Mouse (Mus musculus): ENCODE measurements at regions not wholly inside any gene's neighbourhood (a gene's known extent, or its start where the extent isn't known, plus 50 kb on each side); places are given as distances from the start of the nearest gene placed in this dataset.

DNA sequence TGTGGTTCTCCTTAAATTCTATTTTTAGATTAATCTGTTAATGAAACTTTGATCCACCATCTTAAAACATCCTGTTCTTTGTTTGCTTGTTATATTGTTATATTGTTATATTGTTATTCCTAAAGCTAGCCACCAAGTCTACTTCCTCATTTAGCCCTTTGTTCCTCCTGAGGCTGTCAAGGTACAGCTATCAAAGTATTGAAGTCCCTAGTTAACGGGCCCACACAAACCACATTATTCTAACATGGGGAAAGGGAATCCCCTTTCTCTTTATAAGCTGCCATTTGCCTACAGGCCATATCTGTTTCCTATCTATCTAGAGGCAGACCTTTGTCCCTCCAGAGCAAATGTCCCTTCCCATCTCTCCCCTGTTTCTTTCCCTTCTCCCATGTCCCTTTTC is 317.0 kb downstream of the Prr30 start:
- no peak for DNase-seq (ENCODE audit: low read depth)

DNA sequence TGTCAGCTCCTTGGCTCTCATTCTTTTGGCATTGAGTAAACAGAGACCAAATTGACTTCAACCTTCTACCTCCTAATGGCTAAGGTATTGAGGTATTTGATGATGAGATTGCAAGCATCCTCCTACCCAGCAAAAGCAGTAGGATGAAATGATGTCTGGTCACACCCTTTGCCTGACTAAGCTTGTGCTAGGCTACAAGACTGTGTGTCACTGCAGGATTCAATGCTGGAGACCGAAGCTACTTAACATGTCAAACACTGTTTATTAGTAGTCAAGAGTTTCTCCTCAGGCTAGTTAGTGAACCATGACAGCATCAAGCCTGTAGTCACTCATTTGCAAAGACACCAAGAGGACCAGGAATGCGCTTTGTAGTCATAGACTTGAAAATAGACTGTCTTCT is 320.0 kb downstream of the Prr30 start:
- no peak for DNase-seq (ENCODE audit: low read depth)

DNA sequence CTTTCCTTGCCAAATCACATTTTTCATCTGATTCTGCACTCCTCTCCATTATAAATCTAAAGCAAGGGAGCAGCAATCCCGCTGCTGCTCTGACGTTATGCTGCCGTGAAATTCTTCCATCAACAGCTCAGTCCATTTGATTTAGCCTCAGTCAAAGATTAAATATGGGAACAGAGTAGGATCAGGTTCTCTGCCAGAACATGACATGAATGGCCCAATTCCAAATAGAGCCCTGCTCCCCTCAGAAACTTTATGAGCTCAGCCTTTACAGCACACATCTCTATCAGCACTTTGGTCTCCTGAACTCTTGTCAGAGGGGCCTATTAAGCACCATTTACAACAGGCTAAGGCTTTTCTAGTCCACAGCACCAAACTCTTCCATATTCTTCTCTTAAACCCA is 332.3 kb downstream of the Prr30 start:
- DNase-seq (ENCODE audit: low read depth), result no peak

DNA sequence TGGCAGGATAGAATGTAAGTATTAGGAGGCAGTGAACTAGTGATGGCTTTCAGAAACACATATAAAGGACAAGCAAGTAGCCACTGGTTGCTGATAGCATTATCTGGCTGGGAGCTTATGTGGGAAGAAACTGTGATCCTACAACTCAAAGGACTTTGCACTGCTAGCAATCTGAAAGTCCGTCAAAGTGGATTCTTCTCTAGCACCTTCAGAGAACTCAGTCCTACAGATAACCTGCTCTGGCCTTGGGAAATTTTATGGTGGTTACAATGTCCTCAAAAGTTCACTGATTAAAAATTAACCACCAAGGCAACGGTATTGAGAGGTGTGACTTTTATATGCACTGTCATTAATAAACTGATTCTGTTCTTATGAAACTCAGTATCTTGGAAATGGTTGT is 335.3 kb downstream of the Prr30 start:
- no peak for DNase-seq (ENCODE audit: low read depth)

DNA sequence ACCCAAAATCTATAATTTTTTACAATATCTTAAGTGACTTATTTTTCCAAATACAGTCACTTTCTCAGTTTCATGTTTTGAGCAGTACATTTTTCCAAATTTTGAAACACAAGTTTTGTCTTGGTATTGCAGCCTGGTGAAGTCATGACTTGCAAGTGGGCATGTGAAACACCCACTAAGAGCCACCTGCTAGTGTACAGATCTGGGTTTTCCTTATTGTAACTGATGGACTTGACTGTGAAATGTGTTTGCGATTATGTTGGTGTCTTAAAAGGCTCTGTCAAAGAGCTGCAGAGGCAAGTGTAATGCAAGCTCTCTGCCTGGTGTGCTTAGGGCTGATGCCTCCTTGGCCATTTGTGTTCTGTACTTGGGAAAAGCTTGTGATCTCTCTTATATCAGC is 336.0 kb downstream of the Prr30 start:
- DNase-seq (ENCODE audit: low read depth), result no peak

DNA sequence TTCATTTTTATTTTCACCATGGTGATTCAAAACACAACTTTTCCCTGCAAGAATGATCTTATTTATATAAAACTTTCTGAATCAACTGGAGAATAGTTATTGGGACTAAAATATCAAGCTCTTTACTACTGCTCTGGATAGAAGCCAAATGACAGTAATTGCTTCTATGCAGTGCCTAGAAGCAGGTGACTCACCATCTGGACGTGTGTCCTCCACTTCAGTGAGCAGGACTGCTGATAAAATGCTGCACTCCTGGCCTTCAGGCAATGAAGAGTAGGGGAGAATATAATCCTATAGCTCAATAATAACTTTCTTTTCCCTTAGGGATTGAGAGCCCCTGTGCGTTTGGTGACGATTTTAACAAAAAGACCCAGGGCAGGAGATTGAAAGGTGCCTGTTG is 357.3 kb downstream of the Prr30 start:
- DNase-seq (ENCODE audit: low read depth), result no peak

Data from 416B (cell line).